Mouse (Mus musculus) gastrocnemius, postnatal 4 days (tissue): Measurements from ENCODE around the gene Mogs. TPM values are rescaled to one million over a fixed set of nuclear protein-coding genes. Genes with fewer than 3 reads are reported as not detected.
A peak's percentile ranks its signal among the peaks of the same experiment; 100 is the strongest.

Experiments
- DNase-seq, 2 experiments: peaks; one replicate each; pipeline ENCODE4 v3.0.0; 2021 to 2022; ENCODE audit warnings: low spot score in 2 of 2, mixed read lengths in 2 of 2
- long read RNA-seq, 2 experiments: library from polyadenylated mRNA; stranded (forward); transcript quantifications; one replicate each; pipeline ENCODE4 v2.0.0; 2021
- total RNA-seq, 2 experiments: library from RNA; stranded (reverse); gene quantifications; 2 replicates each; pipeline ENCODE4 v1.2.3; 2021

The Mogs gene
- total RNA-seq: 10 to 100 TPM; 20.0 to 21.9 TPM
- long read RNA-seq, experiment 1, transcript Mogs-201 (4 exons, 2,780 nt): major isoform, 50 of 55 reads
- long read RNA-seq, experiment 1, partial matches to known transcripts: 0 of 55 reads
- long read RNA-seq, experiment 1, other reads (novel, unspliced or antisense): 4 of 55 reads
- long read RNA-seq, experiment 2, transcript Mogs-201 (4 exons, 2,780 nt): major isoform, 52 of 61 reads
- long read RNA-seq, experiment 2, partial matches to known transcripts: 3 of 61 reads
- long read RNA-seq, experiment 2, other reads (novel, unspliced or antisense): 3 of 61 reads

- DNase-seq: peak; percentile 91 to 95
These were observed at the start of gene Mogs for GRCm38 (mm10) chr6:83115011-83115671. Gene Mogs, plus strand, starts transcription at chr6:83115496.

- no peak for DNase-seq
These were observed 49.3 kb upstream of the Mogs start for GRCm38 (mm10) chr6:83065995-83066394.

DNA sequence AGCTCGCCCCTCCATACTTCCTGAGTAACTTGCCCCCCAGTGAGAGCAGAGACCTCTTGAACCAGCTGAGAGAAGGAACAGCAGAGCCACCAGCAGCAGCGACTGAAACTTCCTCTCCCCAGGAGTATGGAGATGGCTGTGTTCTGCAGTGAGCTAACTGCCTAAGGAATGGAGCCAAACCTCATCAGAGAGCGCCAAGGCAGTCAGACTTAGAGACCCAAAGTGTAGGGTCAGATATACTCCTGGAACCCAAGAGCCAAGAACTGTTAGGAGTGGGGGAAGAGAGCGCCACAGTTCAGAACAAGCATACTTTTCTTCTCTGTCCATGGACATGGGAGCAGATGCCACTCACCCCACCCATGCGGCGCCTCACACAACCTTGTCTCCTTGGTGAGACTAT, 48.9 kb upstream of the Mogs start:
- DNase-seq: no peak

DNA sequence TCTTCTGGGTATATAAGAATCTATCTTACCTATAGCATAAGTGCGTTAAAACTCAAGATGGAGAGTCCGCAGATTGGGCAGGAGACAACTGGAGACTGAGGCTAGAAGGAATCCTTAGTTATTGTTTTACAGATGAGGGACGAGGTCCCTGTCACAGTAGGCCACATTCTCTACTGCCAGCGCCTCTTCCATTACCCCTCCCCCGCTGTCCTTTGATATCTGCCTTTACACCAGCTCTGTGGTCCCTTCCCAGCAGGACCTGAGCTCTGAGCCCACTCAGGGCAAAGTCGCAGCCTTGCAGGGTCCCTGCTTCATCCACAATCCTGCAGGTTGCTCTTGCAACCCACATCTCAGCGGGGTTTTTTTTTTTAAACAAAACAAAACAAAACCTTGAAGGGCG, 47.1 kb upstream of the Mogs start:
- no peak for DNase-seq

- DNase-seq: peak in 1 of 2 experiments; percentile 18
These were observed 46.4 kb upstream of the Mogs start for GRCm38 (mm10) chr6:83068706-83069487.

- no peak for DNase-seq
These were observed 45.6 kb upstream of the Mogs start for GRCm38 (mm10) chr6:83069488-83070246.

DNA sequence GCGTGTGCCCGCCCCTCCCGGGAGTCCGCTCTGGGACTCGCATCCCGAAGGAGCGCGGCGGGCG, 45.2 kb upstream of the Mogs start, which contains the start of gene Tlx2:
Gene Tlx2, minus strand, starts transcription at position 47 of the 64 bp plus-strand sequence.
- no peak for DNase-seq

- peak in 1 of 2 experiments; percentile 35 for DNase-seq
These were observed 44.7 kb upstream of the Mogs start for GRCm38 (mm10) chr6:83070311-83071219.

DNA sequence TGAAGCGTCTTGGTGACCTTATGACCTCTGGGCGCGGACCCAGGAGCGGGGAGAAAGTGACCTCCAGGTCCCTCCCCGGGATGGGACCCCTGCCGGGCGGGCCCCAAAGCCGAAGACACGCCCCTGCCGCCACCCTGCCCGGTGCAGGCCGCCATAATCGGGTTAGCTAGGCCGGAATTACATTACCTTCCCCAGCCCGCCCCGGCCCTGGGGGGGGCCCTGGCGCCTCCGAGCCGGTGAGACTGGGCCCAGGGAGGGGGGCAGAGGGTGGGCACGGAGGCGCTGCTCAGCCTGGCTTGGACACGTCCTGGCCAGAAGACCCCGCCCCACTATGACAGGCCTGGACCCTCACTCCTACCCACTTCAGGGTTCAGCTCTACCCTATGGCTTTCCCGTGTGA, 44.1 kb upstream of the Mogs start:
- DNase-seq: peak in 1 of 2 experiments; percentile 16

DNA sequence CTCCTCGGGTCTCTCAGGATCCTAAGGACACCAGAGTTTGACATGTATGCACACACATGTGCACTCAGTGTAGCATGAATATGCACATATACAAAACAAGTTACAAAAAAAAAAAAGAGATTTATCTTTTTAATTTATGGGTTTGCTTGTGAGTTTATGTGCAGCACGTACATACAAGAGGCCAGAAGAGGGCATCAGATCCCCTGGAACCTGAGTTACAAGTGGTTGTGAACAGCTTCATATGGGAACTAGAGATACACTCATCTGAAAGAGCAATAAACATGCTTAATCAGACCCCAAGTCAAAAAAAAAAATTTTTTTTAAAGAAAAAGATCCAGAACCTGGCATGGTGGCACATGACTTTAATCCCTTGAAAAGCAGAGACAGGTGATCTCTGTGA, 40.3 kb upstream of the Mogs start:
- DNase-seq: no peak

GRCm38 (mm10) chr6:83077630-83078323, 37.5 kb upstream of the Mogs start, which contains the start of gene Pcgf1:
Gene Pcgf1, plus strand, starts transcription at chr6:83077869.
- DNase-seq: no peak

DNA sequence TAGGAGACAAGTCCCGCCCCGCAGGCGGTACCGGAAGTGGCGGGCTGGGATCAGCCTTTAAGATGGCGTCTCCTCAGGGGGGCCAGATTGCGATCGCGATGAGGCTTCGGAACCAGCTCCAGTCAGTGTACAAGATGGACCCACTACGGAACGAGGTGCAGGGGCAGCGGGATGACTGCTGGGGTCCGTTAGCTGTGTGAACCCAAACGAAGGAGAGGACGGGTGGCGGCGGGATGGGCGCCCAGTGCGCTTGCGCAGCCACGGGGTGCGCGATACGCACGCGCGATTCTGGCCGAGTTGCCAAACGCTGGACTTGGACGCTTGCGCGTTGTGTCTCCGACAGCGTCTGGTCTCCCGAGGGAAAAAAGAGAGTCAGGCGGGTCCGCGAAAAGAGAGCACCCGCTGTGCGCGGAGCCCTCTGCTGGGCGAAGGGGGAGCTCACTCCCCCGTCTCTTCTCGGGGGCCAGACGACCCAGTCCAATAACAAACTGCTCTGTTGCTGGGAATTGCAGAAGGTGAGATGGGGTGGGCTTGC, 36.9 kb upstream of the Mogs start:
- DNase-seq: peak; percentile 96 to 99

DNA sequence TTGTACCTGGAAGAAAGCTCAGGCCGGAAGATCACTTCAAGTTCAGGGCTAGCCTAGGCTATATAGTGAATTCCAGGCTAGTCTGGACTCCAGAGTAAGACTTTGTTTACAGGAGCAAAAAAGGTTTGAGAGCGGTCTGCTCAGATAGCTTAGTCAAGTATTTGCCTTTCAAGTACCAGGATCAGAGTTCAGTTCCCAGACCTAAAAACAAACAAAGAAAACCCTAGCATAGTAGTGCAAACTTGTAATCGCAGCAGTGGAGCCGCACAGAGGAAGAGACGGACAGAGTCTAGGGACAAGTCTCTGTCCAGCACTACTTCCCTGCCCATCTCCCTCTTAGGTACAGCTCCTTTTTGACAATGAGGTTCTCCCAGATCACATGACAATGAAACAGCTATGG, 35.1 kb upstream of the Mogs start:
- no peak for DNase-seq

DNA sequence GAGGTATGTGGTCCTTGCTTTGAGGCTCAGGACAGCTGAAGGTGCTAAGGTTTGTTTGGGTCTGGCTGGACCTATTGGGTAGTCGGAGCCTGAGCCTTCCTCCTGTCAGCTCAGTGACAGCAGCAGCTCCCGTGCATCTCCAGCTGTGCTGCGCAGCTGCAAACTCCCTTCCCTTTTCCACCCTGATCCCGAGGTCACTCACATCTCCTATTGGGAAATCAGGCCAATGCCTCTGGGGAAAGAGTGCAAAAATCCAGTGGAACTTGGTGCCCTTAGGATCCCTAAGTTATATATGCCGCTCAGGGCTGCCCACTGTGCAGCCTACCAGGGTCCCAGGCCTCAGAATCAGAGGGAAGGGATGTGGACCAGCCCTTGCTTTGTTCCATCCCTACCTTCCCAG, 31.8 kb upstream of the Mogs start:
- no peak for DNase-seq

- DNase-seq: no peak
These were observed 30.8 kb upstream of the Mogs start for GRCm38 (mm10) chr6:83084477-83084876.

GRCm38 (mm10) chr6:83086121-83087035, 28.9 kb upstream of the Mogs start, which contains the start of gene Lbx2:
Gene Lbx2, plus strand, starts transcription at chr6:83086367.
- no peak for DNase-seq

DNA sequence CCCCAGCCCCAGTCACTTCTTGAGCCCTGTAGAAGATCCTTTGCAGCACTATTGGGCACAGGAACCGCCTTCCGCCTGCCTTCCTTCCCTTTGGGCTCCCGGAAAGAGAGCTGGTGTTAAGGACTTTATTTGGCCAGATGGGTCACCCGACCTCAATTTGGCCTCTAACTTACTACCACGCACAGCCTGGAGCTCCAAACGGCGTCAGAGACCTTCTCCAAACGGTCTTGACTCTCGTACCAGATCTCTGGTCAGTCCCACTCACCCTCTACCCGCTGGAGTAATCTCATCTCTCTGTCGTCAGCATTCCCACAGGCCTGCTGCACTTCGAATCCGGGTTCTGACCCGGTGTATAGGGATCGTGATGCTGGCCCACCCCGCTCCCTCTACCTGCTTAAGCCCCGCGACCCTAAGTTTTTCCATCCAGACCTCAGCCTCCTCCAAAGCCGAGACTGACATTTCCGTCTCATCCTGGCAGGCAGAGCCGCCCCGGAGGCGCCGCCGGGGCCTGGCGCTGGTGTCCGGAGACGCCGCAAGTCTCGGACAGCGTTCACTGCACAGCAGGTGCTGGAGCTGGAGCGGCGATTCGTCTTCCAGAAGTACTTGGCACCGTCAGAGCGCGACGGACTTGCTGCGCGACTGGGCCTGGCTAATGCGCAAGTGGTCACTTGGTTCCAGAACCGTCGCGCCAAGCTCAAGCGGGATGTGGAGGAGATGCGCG, 27.9 kb upstream of the Mogs start:
- peak in 1 of 2 experiments; percentile 25 for DNase-seq

DNA sequence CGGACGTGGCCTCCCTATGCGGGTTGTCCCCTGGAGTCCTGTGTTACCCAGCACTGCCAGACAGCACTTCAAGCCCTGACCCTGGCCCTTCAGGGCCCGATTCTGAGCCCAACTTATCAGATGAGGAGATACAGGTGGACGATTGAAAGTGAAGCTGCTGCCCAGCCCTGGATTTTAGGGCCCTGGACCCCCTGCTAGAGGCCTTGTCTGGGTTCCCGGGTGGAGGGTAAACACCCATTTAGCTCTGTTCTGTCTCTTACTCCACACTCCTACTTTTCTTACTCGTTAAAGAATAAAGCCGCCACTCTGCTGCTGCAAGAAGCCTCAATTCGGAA, 27.4 kb upstream of the Mogs start:
- no peak for DNase-seq
